Mouse (Mus musculus) spleen, postnatal 4 days (tissue): ENCODE results near the gene Nmd3.

Experiments
- DNase-seq, 2 experiments: peaks; one replicate each; pipeline ENCODE4 v3.0.0; 2022; ENCODE audit warnings: low spot score in 2 of 2

Nmd3 gene

GRCm38 (mm10) chr3:69762838-69763368 is 41.1 kb downstream of the Nmd3 start:
- DNase-seq, result peak in 1 of 2 experiments; percentile 46

- peak in 1 of 2 experiments; percentile 50 for DNase-seq
Measured at GRCm38 (mm10) chr3:69763630-69764565, 42.1 kb downstream of the Nmd3 start.

GRCm38 (mm10) chr3:69765206-69765605 is 43.4 kb downstream of the Nmd3 start:
- DNase-seq, result no peak

- no peak for DNase-seq
Measured at GRCm38 (mm10) chr3:69769150-69769549, 47.4 kb downstream of the Nmd3 start.

- no peak for DNase-seq
Measured at GRCm38 (mm10) chr3:69773356-69773755, 51.6 kb downstream of the Nmd3 start.

- no peak for DNase-seq
Measured at GRCm38 (mm10) chr3:69779246-69779796, 57.5 kb downstream of the Nmd3 start.

- DNase-seq, result no peak
Measured at GRCm38 (mm10) chr3:69792823-69793417, 71.1 kb downstream of the Nmd3 start.

GRCm38 (mm10) chr3:69797533-69797932 is 75.7 kb downstream of the Nmd3 start:
- DNase-seq, result no peak

GRCm38 (mm10) chr3:69797969-69798368 is 76.2 kb downstream of the Nmd3 start:
- no peak for DNase-seq

GRCm38 (mm10) chr3:69799096-69799495 is 77.3 kb downstream of the Nmd3 start:
- no peak for DNase-seq

GRCm38 (mm10) chr3:69800829-69801384 is 79.1 kb downstream of the Nmd3 start:
- DNase-seq, result no peak

GRCm38 (mm10) chr3:69803137-69803536 is 81.4 kb downstream of the Nmd3 start:
- DNase-seq, result no peak
